Mouse (Mus musculus) kidney, adult 2 months (tissue): ENCODE measurements around the gene Phactr4. TPM values are rescaled to one million over a fixed set of nuclear protein-coding genes. Genes with fewer than 3 reads are reported as not detected.
A peak's percentile ranks its signal among the peaks of the same experiment; 100 is the strongest.

Experiments
- DNase-seq: peaks from one replicate; pipeline ENCODE4 v3.0.0; 2021
- H3K27ac ChIP-seq: fragments of 200-500 bp; 2 replicates; pipeline ENCODE4 v1.5.1; 2012; ENCODE audit warnings: low read depth, low read length, control low read depth, inconsistent platforms; ENCODE audit not compliant: insufficient read depth
- H3K27me3 ChIP-seq: fragments of 200-500 bp; replicated peaks from 2 replicates; pipeline ENCODE4 v1.6.1; 2012; ENCODE audit warnings: mild to moderate bottlenecking, moderate library complexity, low read length, inconsistent platforms; ENCODE audit not compliant: control insufficient read depth, insufficient read depth
- H3K36me3 ChIP-seq: fragments of 200-500 bp; 2 replicates; pipeline ENCODE4 v1.6.1; 2012; ENCODE audit warnings: mild to moderate bottlenecking, moderate library complexity, low read length, inconsistent platforms; ENCODE audit not compliant: control insufficient read depth, insufficient read depth
- H3K4me1 ChIP-seq: fragments of 200-500 bp; 2 replicates; pipeline ENCODE4 v1.6.1; 2011; ENCODE audit warnings: low read length; ENCODE audit not compliant: control insufficient read depth, insufficient read depth
- H3K4me3 ChIP-seq: fragments of 200-500 bp; 2 replicates; pipeline ENCODE4 v1.5.1; 2011; ENCODE audit warnings: mild to moderate bottlenecking, low read depth, low read length, control low read depth; ENCODE audit not compliant: insufficient read depth
- CTCF ChIP-seq: fragments of 200-500 bp; conservative IDR thresholded peaks from 2 replicates; pipeline ENCODE4 v1.5.1; 2011; ENCODE audit warnings: low read depth, mild to moderate bottlenecking, control low read depth, low read length, moderate library complexity, mixed read lengths; ENCODE audit not compliant: insufficient read depth, insufficient read length
- POLR2A ChIP-seq: fragments of 200-500 bp; IDR thresholded peaks from one replicate; pipeline ENCODE4 v1.6.1; 2011; ENCODE audit warnings: low read depth, low read length, control low read depth
- WGBS: fragments of 180-500 bp; shearing (Covaris S2); methylation state at CpG from one replicate; pipeline ENCODE4 v1.1.7; 2018; 5-methylcytosine and 5-hydroxymethylcytosine counted together
- polyA plus RNA-seq: library from polyadenylated mRNA; depleted of rRNA; stranded (reverse); fragments of >200 nt; gene quantifications from 2 replicates; pipeline ENCODE4 v1.2.3, GENCODE M21; 2012; rRNA removed

The Phactr4 gene
- polyA plus RNA-seq, 1 experiment, result 25.2 TPM

- 89% methylated on average over 5 of the region's 5 CpGs for WGBS
- H3K4me1 ChIP-seq, result peaks cover 17% of the 10 kb centered on the region
- H3K27ac ChIP-seq, result no peak overlapping the region
- no peaks in the 10 kb centered on the region for H3K27me3 ChIP-seq
- peaks cover 6% of the 10 kb centered on the region for H3K36me3 ChIP-seq
- TF ChIP-seq POLR2A (no peak), CTCF (no peak)
- no peak for DNase-seq
- no peak overlapping the region for H3K4me3 ChIP-seq
These were observed 109.7 kb downstream of the Phactr4 start for GRCm38 (mm10) chr4:132312627-132313026.

GRCm38 (mm10) chr4:132311801-132312200, 110.5 kb downstream of the Phactr4 start:
- 70% methylated on average over 3 of the region's 3 CpGs for WGBS
- H3K36me3 ChIP-seq, result peaks cover 6% of the 10 kb centered on the region
- H3K4me3 ChIP-seq, result no peak overlapping the region
- H3K4me1 ChIP-seq, result peaks cover 17% of the 10 kb centered on the region
- H3K27me3 ChIP-seq, result no peaks in the 10 kb centered on the region
- no peak for DNase-seq
- TF ChIP-seq CTCF (no peak), POLR2A (no peak)
- no peak overlapping the region for H3K27ac ChIP-seq

- Histone ChIP-seq H3K27ac (no peak overlapping the region), H3K4me3 (no peak overlapping the region)
These were observed 111.1 kb downstream of the Phactr4 start for GRCm38 (mm10) chr4:132311209-132311608.

GRCm38 (mm10) chr4:132309849-132310472, 112.3 kb downstream of the Phactr4 start:
- H3K4me1 ChIP-seq, result peaks cover 12% of the 10 kb centered on the region
- 16% methylated on average over 10 of the region's 10 CpGs for WGBS
- peak overlapping the region; percentile 51; the same call in 1 of the 2 replicates for H3K27ac ChIP-seq
- DNase-seq, result peak; percentile 73
- H3K36me3 ChIP-seq, result peaks cover 6% of the 10 kb centered on the region
- TF ChIP-seq POLR2A (no peak), CTCF (peak; percentile 48)
- H3K27me3 ChIP-seq, result no peaks in the 10 kb centered on the region
- peak overlapping the region; percentile 44 for H3K4me3 ChIP-seq

More at GRCm38 (mm10) chr4:132311209-132311608, 111.1 kb downstream of the Phactr4 start:
- Histone ChIP-seq H3K27me3 (no peaks in the 10 kb centered on the region), H3K4me1 (peaks cover 11% of the 10 kb centered on the region), H3K36me3 (peaks cover 6% of the 10 kb centered on the region)
- TF ChIP-seq CTCF (no peak), POLR2A (no peak)
- 55% methylated on average over 1 of the region's 1 CpGs for WGBS
- no peak for DNase-seq

- H3K27me3 ChIP-seq, result no peaks in the 10 kb centered on the region
- peaks cover 12% of the 10 kb centered on the region for H3K4me1 ChIP-seq
- DNase-seq, result no peak
- TF ChIP-seq CTCF, result no peak
- TF ChIP-seq POLR2A, result no peak
- H3K27ac ChIP-seq, result peak overlapping the region; percentile 96
- under 1% methylated on average over 15 of the region's 15 CpGs for WGBS
- H3K4me3 ChIP-seq, result peak overlapping the region; percentile 98
- peaks cover 6% of the 10 kb centered on the region for H3K36me3 ChIP-seq
These were observed 113.0 kb downstream of the Phactr4 start for GRCm38 (mm10) chr4:132309140-132309848.

- TF ChIP-seq POLR2A (peak; percentile 97), CTCF (no peak)
- WGBS, result under 1% methylated on average over 41 of the region's 41 CpGs
- Histone ChIP-seq H3K4me3 (peak overlapping the region; percentile 98), H3K36me3 (peaks cover 6% of the 10 kb centered on the region), H3K27me3 (no peaks in the 10 kb centered on the region), H3K4me1 (peaks cover 12% of the 10 kb centered on the region), H3K27ac (peak overlapping the region; percentile 96)
- peak; percentile 95 for DNase-seq
These were observed 113.7 kb downstream of the Phactr4 start for GRCm38 (mm10) chr4:132308437-132309139.

- 48% methylated on average over 6 of the region's 6 CpGs for WGBS
- H3K27ac ChIP-seq, result peak overlapping the region; percentile 91
- H3K4me1 ChIP-seq, result peaks cover 12% of the 10 kb centered on the region
- H3K36me3 ChIP-seq, result peaks cover 4% of the 10 kb centered on the region
- H3K4me3 ChIP-seq, result no peak overlapping the region
- no peak for DNase-seq
- H3K27me3 ChIP-seq, result no peaks in the 10 kb centered on the region
- TF ChIP-seq POLR2A, result no peak
- no peak for TF ChIP-seq CTCF
These were observed 116.3 kb downstream of the Phactr4 start for GRCm38 (mm10) chr4:132306004-132306403.

Other genes starting within 250 kb of the Phactr4 start
- 14.5 and 15.3 TPM in 2 replicates for gene Ythdf2, start 210.2 kb downstream of the Phactr4 start, polyA plus RNA-seq
- gene Gmeb1, start 160.9 kb downstream of the Phactr4 start, polyA plus RNA-seq, result 10.7 and 12.8 TPM in 2 replicates
- gene Taf12, start 148.1 kb downstream of the Phactr4 start, polyA plus RNA-seq, result 12.2 and 15.0 TPM in 2 replicates
- gene Rab42, start 119.1 kb downstream of the Phactr4 start, polyA plus RNA-seq, result 7.2 and 8.9 TPM in 2 replicates
- gene Trnau1ap, start 93.0 kb downstream of the Phactr4 start, polyA plus RNA-seq, result 24.4 and 30.2 TPM in 2 replicates
- gene Rcc1, start 68.9 kb downstream of the Phactr4 start, polyA plus RNA-seq, result 9.4 and 10.1 TPM in 2 replicates
- gene Med18, start 41.4 kb upstream of the Phactr4 start, polyA plus RNA-seq, result 2.4 and 2.9 TPM in 2 replicates
- gene Sesn2, start 88.0 kb upstream of the Phactr4 start, polyA plus RNA-seq, result 26.7 and 29.4 TPM in 2 replicates
- 346 and 485 TPM in 2 replicates for gene Atpif1, start 111.2 kb upstream of the Phactr4 start, polyA plus RNA-seq
- 22.2 and 32.2 TPM in 2 replicates for gene Dnajc8, start 113.1 kb upstream of the Phactr4 start, polyA plus RNA-seq
- 1.4 and 2.2 TPM in 2 replicates for gene Ptafr, start 141.6 kb upstream of the Phactr4 start, polyA plus RNA-seq
- 19.0 and 21.6 TPM in 2 replicates for gene Eya3, start 216.5 kb upstream of the Phactr4 start, polyA plus RNA-seq